Mouse (Mus musculus) heart, embryonic 14.5 days (tissue): ENCODE results near the gene Ccdc136. TPM values are rescaled to one million over a fixed set of nuclear protein-coding genes. Genes with fewer than 3 reads are reported as not detected.

ENCODE experiments used
- ATAC-seq: fragments of 200-750 bp; cut with Nextera tagmentation; 2 replicates; pipeline ENCODE4 v1.8.0; 2017; ENCODE audit warnings: low read depth, moderate TSS enrichment; ENCODE audit not compliant: insufficient number of reproducible peaks, insufficient read depth, low FRiP score
- H3K27ac ChIP-seq, 2 experiments: fragments of 200-500 bp in 1 of 2; fragments of 300-500 bp in 1 of 2; sonication (generic) in 1 of 2; replicated peaks in 1 of 2; 2 replicates each; pipeline ENCODE4 v1.5.1; 2012 to 2014; ENCODE audit warnings: low read depth in 2 of 2, low read length in 2 of 2, control low read depth in 1 of 2, mild to moderate bottlenecking in 1 of 2, mixed read lengths in 1 of 2; ENCODE audit not compliant: control insufficient read depth in 1 of 2, insufficient read depth in 1 of 2
- H3K27me3 ChIP-seq: fragments of 300-500 bp; sonication (generic); 2 replicates; pipeline ENCODE4 v1.6.1; 2014; ENCODE audit warnings: mild to moderate bottlenecking, low read length, control low read depth; ENCODE audit not compliant: control insufficient read depth, insufficient read depth
- H3K36me3 ChIP-seq: fragments of 300-500 bp; sonication (generic); 2 replicates; pipeline ENCODE4 v1.6.1; 2014; ENCODE audit warnings: mild to moderate bottlenecking, control low read depth, low read length, mixed read lengths; ENCODE audit not compliant: control insufficient read depth, insufficient read depth
- H3K4me1 ChIP-seq, 2 experiments: fragments of 200-500 bp in 1 of 2; fragments of 300-500 bp in 1 of 2; sonication (generic) in 1 of 2; 2 replicates each; pipeline ENCODE4 v1.6.1; 2012 to 2014; ENCODE audit warnings: low read length in 2 of 2, control low read depth in 1 of 2, mixed read lengths in 1 of 2; ENCODE audit not compliant: control insufficient read depth in 2 of 2, insufficient read depth in 2 of 2
- H3K4me2 ChIP-seq: fragments of 300-500 bp; sonication (generic); 2 replicates; pipeline ENCODE4 v1.6.1; 2014; ENCODE audit warnings: mild to moderate bottlenecking, low read length
- H3K4me3 ChIP-seq, 2 experiments: fragments of 200-500 bp in 1 of 2; fragments of 300-500 bp in 1 of 2; sonication (generic) in 1 of 2; 2 replicates each; pipeline ENCODE4 v1.5.1; 2012 to 2014; ENCODE audit warnings: low read length in 2 of 2, mild to moderate bottlenecking in 2 of 2, control low read depth in 1 of 2, low read depth in 1 of 2, moderate library complexity in 1 of 2; ENCODE audit not compliant: control insufficient read depth in 1 of 2, insufficient read depth in 1 of 2
- H3K9ac ChIP-seq: fragments of 300-500 bp; sonication (generic); 2 replicates; pipeline ENCODE4 v1.6.1; 2014; ENCODE audit warnings: mild to moderate bottlenecking, low read length
- H3K9me3 ChIP-seq: fragments of 300-500 bp; sonication (generic); 2 replicates; pipeline ENCODE4 v1.6.1; 2016; ENCODE audit warnings: low read length, control low read depth; ENCODE audit not compliant: control insufficient read depth
- WGBS: fragments of 180-500 bp; shearing (Covaris S2); extraction: QIAGEN DNeasy Blood & Tissue Kit; methylation state at CpG from one replicate; pipeline ENCODE4 v1.1.7; 2014; 5-methylcytosine and 5-hydroxymethylcytosine counted together
- polyA plus RNA-seq: library from polyadenylated mRNA; unstranded; fragments of >200 nt; fragmentation: Nextera tagmentation; extraction: Ambion mirVana; gene quantifications from 2 replicates; pipeline ENCODE4 v1.2.1, GENCODE M21; 2014

Ccdc136 gene
- polyA plus RNA-seq, 1 experiment from 2014 or later = 30.8 TPM

GRCm38 (mm10) chr6:29420596-29420995 is 24.5 kb downstream of the Ccdc136 start:
- no peaks in the 10 kb centered on the region for H3K9me3 ChIP-seq
- no peak overlapping the region for H3K9ac ChIP-seq
- H3K27ac ChIP-seq = no peak overlapping the region
- no peaks in the 10 kb centered on the region for H3K4me1 ChIP-seq
- ATAC-seq = no peak
- no peaks in the 10 kb centered on the region for H3K27me3 ChIP-seq
- no peak overlapping the region for H3K4me2 ChIP-seq
- H3K4me3 ChIP-seq = no peak overlapping the region
- WGBS = 84% methylated on average over 2 of the region's 2 CpGs
- peaks cover 20% of the 10 kb centered on the region for H3K36me3 ChIP-seq

- no peak for ATAC-seq
- H3K36me3 ChIP-seq = no peaks in the 10 kb centered on the region
- 82% methylated on average over 8 of the region's 8 CpGs for WGBS
Observed at GRCm38 (mm10) chr6:29425118-29425517, 29.0 kb downstream of the Ccdc136 start.

DNA sequence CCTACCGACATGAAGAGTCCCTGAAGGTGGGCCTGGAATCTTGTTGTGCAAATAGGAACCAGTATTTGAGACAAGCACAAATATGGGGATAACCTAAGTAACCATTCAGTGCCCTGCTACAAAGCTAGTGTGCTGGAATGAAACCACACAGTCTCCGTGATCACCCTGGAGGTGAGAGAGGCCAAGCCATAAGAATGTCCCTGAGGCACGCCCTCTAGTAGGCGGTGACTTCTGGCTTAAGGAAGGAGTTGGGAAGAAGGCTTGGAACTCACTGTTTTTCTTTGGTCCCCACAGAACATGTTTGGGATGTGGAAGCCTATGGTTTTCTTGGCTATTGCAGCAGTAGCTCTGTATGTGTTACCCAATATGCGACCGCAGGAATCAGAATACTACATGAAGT is 30.2 kb downstream of the Ccdc136 start:
- Histone ChIP-seq H3K4me2 (no peak overlapping the region), H3K27ac (no peak overlapping the region), H3K27me3 (no peaks in the 10 kb centered on the region), H3K4me3 (no peak overlapping the region), H3K9me3 (no peaks in the 10 kb centered on the region), H3K9ac (no peak overlapping the region), H3K4me1 (peaks cover 11 to 12% of the 10 kb centered on the region in 2 experiments), H3K36me3 (no peaks in the 10 kb centered on the region)
- 75% methylated on average over 6 of the region's 6 CpGs for WGBS
- no peak for ATAC-seq

More at GRCm38 (mm10) chr6:29425118-29425517, 29.0 kb downstream of the Ccdc136 start:
- H3K9ac ChIP-seq = no peak overlapping the region
- no peaks in the 10 kb centered on the region for H3K9me3 ChIP-seq
- H3K4me2 ChIP-seq = no peak overlapping the region
- no peaks in the 10 kb centered on the region for H3K27me3 ChIP-seq
- no peak overlapping the region for H3K4me3 ChIP-seq
- H3K27ac ChIP-seq = no peak overlapping the region
- peaks cover 0 to under 1% of the 10 kb centered on the region in 2 experiments; a peak in 2 of 4 replicates for H3K4me1 ChIP-seq

DNA sequence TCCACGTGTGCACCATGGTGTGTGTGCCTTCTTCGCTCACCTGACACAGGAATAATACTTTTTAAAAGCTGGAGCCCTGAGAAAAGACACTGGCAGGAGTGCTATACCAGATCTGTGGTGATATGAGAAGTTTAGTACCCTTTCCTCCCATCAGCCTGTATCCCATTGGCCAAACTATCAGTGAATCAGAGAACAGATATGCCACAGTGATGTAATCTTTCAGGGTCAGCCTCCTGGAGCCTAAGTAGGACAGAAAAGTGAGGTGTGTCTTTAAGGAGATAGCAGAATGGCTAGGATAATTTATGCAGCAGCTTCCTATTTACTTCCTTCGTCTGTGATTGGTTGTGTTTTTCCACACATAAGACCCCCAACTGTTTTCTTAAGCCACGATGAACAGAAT is 32.1 kb downstream of the Ccdc136 start:
- H3K4me1 ChIP-seq = peaks cover 24 to 27% of the 10 kb centered on the region in 2 experiments
- no peaks in the 10 kb centered on the region for H3K9me3 ChIP-seq
- H3K9ac ChIP-seq = no peak overlapping the region
- ATAC-seq = no peak
- 69% methylated on average over 4 of the region's 4 CpGs for WGBS
- no peak overlapping the region for H3K4me3 ChIP-seq
- no peak overlapping the region for H3K27ac ChIP-seq
- no peaks in the 10 kb centered on the region for H3K27me3 ChIP-seq
- H3K4me2 ChIP-seq = no peak overlapping the region
- H3K36me3 ChIP-seq = no peaks in the 10 kb centered on the region

DNA sequence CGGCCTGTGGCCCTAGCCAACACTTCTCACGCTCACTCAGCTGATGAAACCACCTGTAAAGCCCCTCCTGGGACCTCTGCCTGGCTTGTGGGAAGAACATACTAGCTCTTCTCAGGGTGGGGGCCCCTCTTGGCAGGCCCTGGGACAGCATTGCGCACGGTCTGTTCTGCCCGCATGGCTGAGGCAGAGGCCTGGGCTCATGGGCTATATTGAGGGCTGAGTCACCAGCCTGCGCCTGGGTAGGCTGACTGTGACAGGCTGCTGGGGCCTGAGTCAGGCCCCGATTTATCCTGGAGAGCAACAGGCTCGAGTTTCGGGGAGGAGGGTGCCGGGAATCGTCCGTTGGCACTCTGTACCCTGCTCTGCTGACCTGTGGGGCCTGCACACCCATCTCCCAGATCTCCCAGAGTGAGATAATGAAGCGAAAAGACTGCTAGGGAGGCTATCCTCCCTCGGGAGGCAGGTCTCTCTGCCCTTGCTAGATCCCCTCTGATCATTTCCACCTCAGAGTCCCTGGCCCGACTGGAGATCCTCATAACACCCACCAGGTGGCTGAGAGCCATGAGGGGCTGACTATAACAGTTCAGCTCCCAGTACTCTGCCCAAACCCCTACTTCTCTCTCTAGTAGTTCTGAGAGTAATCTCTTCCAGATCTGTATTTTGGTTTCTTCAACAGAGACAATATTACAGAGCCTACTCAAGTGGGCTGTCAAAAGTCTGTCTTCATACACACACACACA is 34.7 kb downstream of the Ccdc136 start:
- Histone ChIP-seq H3K4me1 (peaks cover 25 to 27% of the 10 kb centered on the region in 2 experiments), H3K27me3 (no peaks in the 10 kb centered on the region), H3K9ac (peak overlapping the region; percentile 72), H3K4me3 (no peak overlapping the region), H3K9me3 (no peaks in the 10 kb centered on the region), H3K27ac (peak overlapping the region; percentile 99), H3K4me2 (peak overlapping the region; percentile 81), H3K36me3 (no peaks in the 10 kb centered on the region)
- 22% methylated on average over 15 of the region's 15 CpGs for WGBS
- no peak for ATAC-seq

DNA sequence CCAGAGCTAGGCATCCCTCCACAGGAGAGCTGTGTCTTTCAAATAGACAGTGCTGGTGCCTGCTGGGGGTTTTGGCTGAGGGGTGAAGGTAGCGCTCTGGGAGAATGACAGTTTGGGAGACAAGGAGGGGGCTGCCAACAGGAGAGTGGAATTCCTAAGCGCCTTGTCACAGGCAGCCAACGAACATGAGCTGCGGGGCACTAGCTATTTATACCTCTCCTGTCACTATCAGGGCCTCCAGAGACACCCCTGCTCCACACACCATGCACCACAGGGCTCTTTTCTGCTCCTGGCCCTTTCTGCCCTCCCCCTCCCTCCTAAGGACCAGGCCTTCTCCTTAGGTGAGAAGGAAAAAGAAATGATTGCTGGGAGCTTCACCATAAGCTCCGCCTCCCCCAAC is 35.4 kb downstream of the Ccdc136 start:
- H3K9ac ChIP-seq = peak overlapping the region; percentile 97
- 10% methylated on average over 5 of the region's 5 CpGs for WGBS
- H3K4me2 ChIP-seq = peak overlapping the region; percentile 81
- no peak overlapping the region for H3K4me3 ChIP-seq
- H3K27me3 ChIP-seq = no peaks in the 10 kb centered on the region
- no peaks in the 10 kb centered on the region for H3K9me3 ChIP-seq
- peak; percentile 22 for ATAC-seq
- peaks cover 30 to 34% of the 10 kb centered on the region in 2 experiments for H3K4me1 ChIP-seq
- peak overlapping the region; percentile 99 for H3K27ac ChIP-seq
- no peaks in the 10 kb centered on the region for H3K36me3 ChIP-seq

GRCm38 (mm10) chr6:29432156-29432555 is 36.0 kb downstream of the Ccdc136 start:
- Histone ChIP-seq H3K36me3 (peaks cover 5% of the 10 kb centered on the region), H3K9ac (peak overlapping the region; percentile 97), H3K4me3 (no peak overlapping the region), H3K9me3 (no peaks in the 10 kb centered on the region), H3K4me1 (peaks cover 35 to 40% of the 10 kb centered on the region in 2 experiments), H3K27me3 (no peaks in the 10 kb centered on the region), H3K4me2 (peak overlapping the region; percentile 81), H3K27ac (peak overlapping the region; percentile 99)
- no peak for ATAC-seq
- WGBS = 31% methylated on average over 3 of the region's 3 CpGs

GRCm38 (mm10) chr6:29432676-29433037 is 36.5 kb downstream of the Ccdc136 start:
- peak overlapping the region; percentile 99 for H3K27ac ChIP-seq
- peak overlapping the region; percentile 97 for H3K9ac ChIP-seq
- H3K4me3 ChIP-seq = peak overlapping the region; percentile 71 to 75
- no peak for ATAC-seq
- no peaks in the 10 kb centered on the region for H3K9me3 ChIP-seq
- peak overlapping the region; percentile 81 for H3K4me2 ChIP-seq
- H3K27me3 ChIP-seq = no peaks in the 10 kb centered on the region
- peaks cover 10% of the 10 kb centered on the region for H3K36me3 ChIP-seq
- H3K4me1 ChIP-seq = peaks cover 36 to 45% of the 10 kb centered on the region in 2 experiments
